8 mouse cellular contexts compared by ENCODE assay signal in the genomic region with DNA sequence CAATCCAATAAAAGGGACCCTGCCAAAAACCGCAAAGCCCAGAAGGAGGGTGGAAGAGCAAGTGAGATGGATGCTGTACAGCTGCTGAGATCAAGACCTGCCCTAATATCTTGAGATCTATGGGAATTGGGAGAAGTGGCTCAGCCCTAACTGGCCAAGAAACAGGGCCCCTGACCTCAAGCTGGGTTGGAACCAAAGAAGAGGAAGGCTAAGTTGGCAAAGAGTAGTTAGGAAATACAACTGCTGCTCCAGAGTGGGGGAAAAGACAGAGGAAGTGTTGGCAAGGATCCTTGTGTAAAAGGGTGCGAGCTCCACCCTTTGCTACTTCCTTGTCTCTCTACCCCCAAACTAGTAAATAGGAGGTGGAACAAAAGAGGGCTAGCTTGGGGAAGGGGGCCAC. TPM values are rescaled to one million over a fixed set of nuclear protein-coding genes. Genes with fewer than 3 reads are reported as not detected.
DNase-seq lines count a peak whose midpoint lies in the region; ATAC-seq and TF ChIP-seq lines count a peak whose summit lies in the region.

No protein-coding gene starts in this region.

- no peak for TF ChIP-seq CTCF in lung, adult 2 months (IDR thresholded peaks at IDR 0.05; ENCODE audit: insufficient read depth, low read length)
- TF ChIP-seq CTCF in small intestine, adult 2 months (IDR thresholded peaks at IDR 0.05; ENCODE audit: extremely low read depth, insufficient read length, insufficient replicate concordance, low read depth, low read length): no peak

- no peaks in the 10 kb centered on the region for H3K9me3 ChIP-seq in hindbrain, embryonic 14.5 days (ENCODE audit: control insufficient read depth, low read length)

- peak overlapping the region; percentile 61 for H3K4me3 ChIP-seq in hindbrain, embryonic 14.5 days (replicated peaks; ENCODE audit: low read length)
- peak overlapping the region; percentile 50 for H3K4me3 ChIP-seq in lung, adult 2 months (replicated peaks; ENCODE audit: extremely low read depth, low read depth, low read length)
- H3K4me3 ChIP-seq in small intestine, adult 2 months (ENCODE audit: low read depth, low read length): no peak overlapping the region

- ATAC-seq in hindbrain, embryonic 14.5 days (ENCODE audit: low FRiP score): no peak
- no peak for ATAC-seq in erythroblast, adult 5-6 weeks (replicated peaks; ENCODE audit: low FRiP score, poor library complexity, severe bottlenecking)

- H3K27ac ChIP-seq in hindbrain, embryonic 14.5 days: no peak overlapping the region
- H3K27ac ChIP-seq in small intestine, adult 2 months (ENCODE audit: insufficient read depth, low read depth, low read length): peak overlapping the region; percentile 69

- no peaks in the 10 kb centered on the region for H3K27me3 ChIP-seq in hindbrain, embryonic 14.5 days (ENCODE audit: control insufficient read depth, insufficient read depth, low read length)
- H3K27me3 ChIP-seq in small intestine, adult 2 months (ENCODE audit: control insufficient read depth, insufficient read depth, low read length): no peaks in the 10 kb centered on the region

- H3K9ac ChIP-seq in hindbrain, embryonic 14.5 days: no peak overlapping the region; the same call in 1 of the 2 replicates

- H3K4me2 ChIP-seq in hindbrain, embryonic 14.5 days (replicated peaks): peak overlapping the region; percentile 74

- DNase-seq in kidney, adult 11 months: peak; percentile 8
- no peak for DNase-seq in kidney, adult 18-20 months
- DNase-seq in hindbrain, embryonic 14.5 days (ENCODE audit: low spot score): no peak
- DNase-seq in lung, adult 2 months: peak; percentile 12
- DNase-seq in frontal cortex, postnatal 25 days (ENCODE audit: low spot score in 2 of 2): no peak
- no peak for DNase-seq in frontal cortex, postnatal 14 days (ENCODE audit: low spot score in 2 of 2)

- no peak for TF ChIP-seq POLR2A in lung, adult 2 months (IDR thresholded peaks at IDR 0.05; ENCODE audit: borderline replicate concordance, extremely low read depth, low read depth, low read length)
- no peak for TF ChIP-seq POLR2A in small intestine, adult 2 months (IDR thresholded peaks at IDR 0.05; ENCODE audit: low read depth, low read length)

- WGBS in hindbrain, embryonic 14.5 days: 96% methylated on average over 2 of the region's 2 CpGs
- 59% methylated on average over 2 of the region's 2 CpGs for WGBS in lung, adult 2 months
- 66% methylated on average over 2 of the region's 2 CpGs for WGBS in small intestine, adult 2 months

- peaks cover 13% of the 10 kb centered on the region; the same call in 1 of the 2 replicates for H3K4me1 ChIP-seq in hindbrain, embryonic 14.5 days (replicated peaks; ENCODE audit: control insufficient read depth, insufficient read depth, low read length)
- H3K4me1 ChIP-seq in lung, adult 2 months (ENCODE audit: control insufficient read depth, insufficient read depth, low read length): no peaks in the 10 kb centered on the region
- H3K4me1 ChIP-seq in small intestine, adult 2 months (ENCODE audit: control insufficient read depth, insufficient read depth, insufficient read length, low read length): no peaks in the 10 kb centered on the region

- H3K36me3 ChIP-seq in hindbrain, embryonic 14.5 days (replicated peaks; ENCODE audit: control insufficient read depth, insufficient read depth): peaks cover 47% of the 10 kb centered on the region
- H3K36me3 ChIP-seq in small intestine, adult 2 months (ENCODE audit: control insufficient read depth, insufficient read depth, low read length): peaks cover 8% of the 10 kb centered on the region

RNA-seq across cellular contexts. Expression of a gene that starts 6.2 kb away (rescaled TPM):
- 92.7 and 100.0 TPM in 2 replicates for polyA plus RNA-seq in hindbrain, embryonic 14.5 days (2014; fragmentation: Nextera tagmentation; extraction: Ambion mirVana)
- 579 and 648 TPM in 2 replicates for polyA plus RNA-seq in lung, adult 2 months (2012; rRNA removed)
- polyA plus RNA-seq in small intestine, adult 2 months (2012; rRNA removed): 270 and 280 TPM in 2 replicates
- total RNA-seq in erythroblast, adult 5-6 weeks (2015; ENCODE audit: low replicate concordance): 103 and 133 TPM in 2 replicates
- total RNA-seq in erythroblast, adult 5-6 weeks (2017; ENCODE audit: low replicate concordance): 189 and 215 TPM in 2 replicates

RNA-seq across cellular contexts. Expression of a gene that starts 11.1 kb away (rescaled TPM):
- polyA plus RNA-seq in hindbrain, embryonic 14.5 days (2014; fragmentation: Nextera tagmentation; extraction: Ambion mirVana): 14.7 and 17.0 TPM in 2 replicates
- polyA plus RNA-seq in lung, adult 2 months (2012; rRNA removed): 63.1 and 63.9 TPM in 2 replicates
- polyA plus RNA-seq in small intestine, adult 2 months (2012; rRNA removed): 25.5 and 37.3 TPM in 2 replicates
- 26.3 and 29.0 TPM in 2 replicates for total RNA-seq in erythroblast, adult 5-6 weeks (2015; ENCODE audit: low replicate concordance)
- total RNA-seq in erythroblast, adult 5-6 weeks (2017; ENCODE audit: low replicate concordance): 5.7 and 25.5 TPM in 2 replicates

RNA-seq across cellular contexts. Expression of a gene that starts 27.2 kb away (rescaled TPM):
- polyA plus RNA-seq in hindbrain, embryonic 14.5 days (2014; fragmentation: Nextera tagmentation; extraction: Ambion mirVana): 484 and 540 TPM in 2 replicates
- 1,085 and 1,289 TPM in 2 replicates for polyA plus RNA-seq in lung, adult 2 months (2012; rRNA removed)
- polyA plus RNA-seq in small intestine, adult 2 months (2012; rRNA removed): 750 and 1,062 TPM in 2 replicates
- 743 and 770 TPM in 2 replicates for total RNA-seq in erythroblast, adult 5-6 weeks (2015; ENCODE audit: low replicate concordance)
- 310 and 397 TPM in 2 replicates for total RNA-seq in erythroblast, adult 5-6 weeks (2017; ENCODE audit: low replicate concordance)

RNA-seq across cellular contexts. Expression of a gene that starts 38.3 kb away (rescaled TPM):
- polyA plus RNA-seq in hindbrain, embryonic 14.5 days (2014; fragmentation: Nextera tagmentation; extraction: Ambion mirVana): 48.4 and 56.5 TPM in 2 replicates
- 99.6 and 108 TPM in 2 replicates for polyA plus RNA-seq in lung, adult 2 months (2012; rRNA removed)
- 65.7 and 80.7 TPM in 2 replicates for polyA plus RNA-seq in small intestine, adult 2 months (2012; rRNA removed)
- total RNA-seq in erythroblast, adult 5-6 weeks (2015; ENCODE audit: low replicate concordance): 11.5 and 29.0 TPM in 2 replicates
- total RNA-seq in erythroblast, adult 5-6 weeks (2017; ENCODE audit: low replicate concordance): 7.2 and 24.5 TPM in 2 replicates

RNA-seq across cellular contexts. Expression of a gene that starts 38.7 kb away (rescaled TPM):
- 3.0 and 3.6 TPM in 2 replicates for polyA plus RNA-seq in hindbrain, embryonic 14.5 days (2014; fragmentation: Nextera tagmentation; extraction: Ambion mirVana)
- polyA plus RNA-seq in lung, adult 2 months (2012; rRNA removed): 26.1 and 38.3 TPM in 2 replicates
- polyA plus RNA-seq in small intestine, adult 2 months (2012; rRNA removed): 13.0 and 13.9 TPM in 2 replicates
- total RNA-seq in erythroblast, adult 5-6 weeks (2015; ENCODE audit: low replicate concordance): 27.9 and 29.0 TPM in 2 replicates
- total RNA-seq in erythroblast, adult 5-6 weeks (2017; ENCODE audit: low replicate concordance): 17.3 and 29.3 TPM in 2 replicates

Comparison
In these comparisons a context has a peak if more than half of its experiments do, and no peak if none do; other contexts are left out.
1. DNase-seq: peak in kidney, adult 11 months (single experiment) and lung, adult 2 months (single experiment); none in kidney, adult 18-20 months (single experiment), hindbrain, embryonic 14.5 days (single experiment), frontal cortex, postnatal 25 days (0 of 2) and frontal cortex, postnatal 14 days (0 of 2).